Mouse (Mus musculus) testis, postnatal 14 days (tissue): ENCODE data around the gene Fhit.
A peak's percentile ranks its signal among the peaks of the same experiment; 100 is the strongest.
"Not testable (repeated sequence)": the region's sequence is repeated elsewhere in the genome, so short reads cannot be mapped to it uniquely, and the experiment has no call there.

Experiments used
- DNase-seq: peaks from one replicate; pipeline ENCODE4 v3.0.0; 2021; ENCODE audit warnings: low spot score

The Fhit gene

DNA sequence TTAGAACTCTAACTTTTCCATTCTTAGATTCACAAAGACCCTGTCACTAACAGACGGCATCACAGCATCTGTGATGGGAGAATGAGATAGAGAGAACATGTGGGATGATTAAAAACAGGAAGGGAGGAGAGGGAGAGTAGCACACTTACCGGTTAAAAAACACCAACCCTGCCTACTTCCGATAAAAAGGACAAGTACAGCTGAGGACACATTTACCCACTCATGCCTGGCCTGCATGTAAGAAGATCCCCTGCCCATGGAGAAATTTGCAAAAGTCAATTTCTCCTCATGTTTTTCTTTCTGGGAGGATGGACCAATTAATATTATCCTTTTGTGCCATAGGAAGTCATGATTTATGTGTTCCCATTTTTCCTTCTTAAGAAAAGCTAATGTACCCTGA lies 1198.0 kb downstream of the Fhit start:
- no peak for DNase-seq

- peak; percentile 5 for DNase-seq
Observed at GRCm38 (mm10) chr14:9960396-9960795, 1201.4 kb downstream of the Fhit start.

DNA sequence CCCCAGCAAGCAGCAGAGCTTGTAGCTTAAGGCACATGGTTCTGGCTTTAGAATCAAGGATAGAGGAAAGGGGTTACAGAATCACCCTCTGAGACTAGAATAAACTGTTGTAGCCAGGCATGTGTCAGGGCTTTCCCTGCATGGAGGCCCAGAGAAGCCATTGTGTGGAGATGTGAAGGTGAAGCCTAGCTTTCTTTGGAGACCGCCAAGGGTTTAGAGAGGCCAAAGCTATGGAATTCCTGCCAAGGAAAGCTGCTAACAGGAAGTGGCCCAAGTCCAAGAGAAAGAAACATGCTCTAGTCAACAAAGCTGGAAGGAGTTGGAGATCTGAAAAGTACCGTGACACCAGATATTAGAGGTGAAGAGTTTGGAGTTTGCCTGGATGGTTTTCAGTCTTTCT lies 1262.3 kb downstream of the Fhit start:
- no peak for DNase-seq

GRCm38 (mm10) chr14:9896556-9896955 lies 1265.3 kb downstream of the Fhit start:
- DNase-seq = no peak

DNA sequence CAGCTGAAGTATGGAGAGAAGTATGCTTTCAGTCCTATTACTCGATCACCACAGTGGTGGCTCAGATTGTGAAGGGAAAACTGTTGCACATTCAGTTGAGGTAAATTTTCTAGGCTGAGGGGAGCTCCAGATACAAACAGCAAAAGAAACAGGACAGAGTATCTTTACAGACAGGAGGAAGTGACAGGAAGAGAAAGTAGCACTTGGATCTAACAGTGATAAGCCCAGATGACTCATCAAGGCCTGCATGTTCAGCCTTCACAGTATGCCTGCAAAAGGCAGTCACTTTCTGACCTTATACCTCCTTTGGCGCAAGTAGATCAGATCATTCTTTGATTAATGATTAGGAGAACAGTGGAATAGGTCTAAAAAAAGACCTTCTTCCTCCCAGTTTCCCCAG lies 1309.8 kb downstream of the Fhit start:
- DNase-seq = no peak

DNA sequence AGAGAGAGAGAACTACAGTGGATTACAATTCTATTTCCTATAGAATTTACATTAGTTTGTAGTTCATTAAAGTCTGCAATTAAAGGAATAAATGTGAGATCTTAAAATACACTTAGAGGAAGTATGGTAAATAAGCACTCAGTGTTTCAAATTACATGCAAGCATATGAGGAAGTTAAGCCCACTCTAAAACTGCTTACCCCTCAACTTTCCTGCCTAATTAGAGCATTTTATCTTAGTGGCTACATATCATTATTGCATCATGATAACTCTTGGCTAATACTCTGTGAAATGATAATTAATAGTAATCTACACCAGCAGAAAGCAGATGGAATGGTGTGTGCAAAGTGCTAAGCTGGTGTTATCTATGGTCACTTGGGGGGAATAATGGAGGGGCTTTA lies 1329.5 kb downstream of the Fhit start:
- no peak for DNase-seq

DNA sequence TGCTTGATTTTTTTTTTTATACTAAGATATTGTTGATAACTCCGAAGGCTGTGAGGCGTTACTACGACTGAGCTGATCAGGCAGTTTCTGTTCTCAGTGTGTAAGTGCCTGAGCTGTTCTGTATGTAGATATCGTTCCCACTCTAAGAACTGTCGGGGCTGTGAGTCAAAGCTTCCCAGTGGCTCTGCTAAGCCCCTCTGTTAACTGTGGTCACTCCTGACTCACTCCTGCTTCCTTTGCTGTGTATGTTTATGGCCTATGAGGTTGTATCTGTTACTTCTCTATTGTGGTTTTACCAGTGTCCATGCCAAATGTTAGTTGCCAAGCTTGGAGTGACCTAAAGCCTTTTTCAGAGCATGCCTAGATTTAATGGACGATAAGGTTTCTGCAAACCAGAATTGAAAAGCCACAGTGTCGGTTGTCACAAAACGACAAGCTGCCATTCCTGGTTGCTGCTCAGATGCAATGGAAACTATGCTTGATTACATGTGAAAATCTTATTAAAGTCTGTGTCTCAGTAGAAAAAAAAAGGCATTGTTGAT lies 1333.1 kb downstream of the Fhit start:
- DNase-seq = not testable (repeated sequence)

DNA sequence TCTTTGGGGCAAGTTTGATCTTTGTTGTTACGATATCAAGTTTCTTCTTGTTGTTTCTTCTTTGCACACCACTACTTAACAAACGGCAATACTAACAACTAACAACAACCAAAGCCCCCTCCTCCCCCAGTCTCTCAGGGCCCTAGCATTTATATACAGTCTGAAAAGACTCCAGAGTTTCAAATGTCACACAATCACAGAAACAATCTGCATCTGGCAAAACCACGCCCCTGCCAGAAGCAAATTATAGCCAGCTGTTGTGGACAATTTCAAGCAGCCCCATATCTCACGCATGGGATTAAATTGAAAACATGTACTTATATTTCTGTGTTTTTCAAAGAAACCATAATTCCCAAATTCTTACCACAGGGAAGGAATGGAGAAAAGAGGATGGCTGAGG lies 1345.9 kb downstream of the Fhit start:
- DNase-seq = no peak

- no peak for DNase-seq
Observed at GRCm38 (mm10) chr14:9811847-9812321, 1350.0 kb downstream of the Fhit start.

DNA sequence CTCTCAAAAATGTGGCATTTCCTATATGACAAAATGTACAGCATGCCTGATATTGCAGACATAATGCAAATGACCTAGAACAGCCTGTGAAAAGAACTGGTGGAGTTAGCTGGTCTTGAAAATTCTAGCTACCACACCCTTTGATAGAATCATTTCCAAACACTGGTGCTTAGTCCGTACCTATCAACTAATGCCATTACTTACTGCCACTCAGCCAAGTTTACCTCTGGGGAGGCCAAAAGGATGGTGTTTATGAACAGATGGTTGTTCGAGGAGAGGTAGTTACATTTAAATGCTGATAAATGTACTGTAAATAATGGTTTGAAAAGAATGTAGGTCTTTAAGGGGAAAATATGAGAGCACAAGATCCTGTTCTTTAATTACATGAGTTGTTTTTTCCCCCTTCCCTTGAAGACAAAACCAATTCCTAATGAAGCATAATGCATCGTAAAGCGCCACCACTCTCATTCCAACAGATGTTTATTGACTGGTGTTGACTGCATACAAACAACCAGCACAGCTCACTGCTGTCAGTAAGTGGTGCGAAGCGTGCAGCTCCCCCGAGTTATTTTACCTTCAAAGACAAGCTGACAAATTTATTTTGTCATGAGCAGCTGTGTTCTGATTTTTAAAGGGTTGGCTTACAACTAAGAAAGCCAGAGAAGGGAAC lies 1350.5 kb downstream of the Fhit start:
- DNase-seq = no peak

DNA sequence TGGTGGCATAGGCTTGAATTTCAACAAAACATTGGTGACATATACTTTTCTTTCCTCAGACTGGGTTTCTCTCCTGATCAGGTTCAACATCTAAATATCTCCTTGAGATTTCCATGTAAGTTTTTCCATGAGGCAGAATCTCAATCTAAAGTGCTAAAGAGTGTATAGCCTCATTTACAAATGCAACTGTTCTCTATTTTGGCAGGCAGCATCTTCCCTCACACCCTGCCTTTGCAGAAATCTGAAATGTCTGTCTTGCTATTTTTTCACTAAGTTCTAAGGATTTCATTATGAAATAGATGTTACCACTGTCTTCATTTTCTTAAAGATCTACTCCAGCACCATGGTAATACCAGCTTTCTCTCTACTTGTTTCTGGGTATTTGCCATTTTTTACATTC lies 1368.4 kb downstream of the Fhit start:
- no peak for DNase-seq

- DNase-seq = no peak
Observed at GRCm38 (mm10) chr14:9788402-9788950, 1373.4 kb downstream of the Fhit start.

DNA sequence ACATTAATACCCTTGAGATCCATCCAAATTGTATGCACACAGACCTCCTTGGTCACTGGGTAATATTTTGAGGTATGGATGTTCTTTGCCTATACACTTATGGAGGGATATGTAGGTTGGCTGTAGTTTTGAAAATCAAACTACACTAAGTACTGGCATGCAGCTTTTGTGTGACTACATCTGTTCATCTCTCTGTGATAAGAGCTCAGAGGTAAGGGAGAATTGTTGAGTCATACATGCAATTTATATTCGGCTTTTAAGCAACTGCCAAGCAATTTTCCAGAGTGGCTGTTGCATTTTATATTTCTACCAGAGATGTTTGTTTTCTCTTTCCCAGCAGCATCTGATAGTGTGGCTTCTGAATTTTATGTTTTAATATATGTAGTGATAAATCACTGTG lies 1374.4 kb downstream of the Fhit start:
- DNase-seq = no peak

- DNase-seq = no peak
Observed at GRCm38 (mm10) chr14:9785861-9786260, 1376.0 kb downstream of the Fhit start.

- DNase-seq = no peak
Observed at GRCm38 (mm10) chr14:9751341-9751740, 1410.5 kb downstream of the Fhit start.

DNA sequence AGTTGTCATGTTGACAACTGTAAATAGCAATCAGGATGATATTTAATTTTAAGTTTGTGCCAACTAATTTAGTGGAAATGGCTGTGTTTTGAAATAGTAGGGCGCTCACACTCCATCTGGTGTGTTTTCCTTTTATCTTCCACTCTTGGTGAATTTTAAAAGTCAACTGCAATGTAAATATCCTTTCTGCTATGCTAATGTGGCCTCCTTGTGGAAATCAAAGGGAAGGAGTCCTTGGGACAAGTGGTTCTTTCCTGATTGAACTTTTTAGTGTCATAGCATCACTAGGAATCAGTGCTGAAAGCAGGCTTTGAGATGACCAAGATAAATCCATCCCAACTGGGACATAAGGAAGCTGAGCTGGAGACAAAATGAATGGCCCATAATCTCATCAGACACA lies 1413.1 kb downstream of the Fhit start:
- no peak for DNase-seq

DNA sequence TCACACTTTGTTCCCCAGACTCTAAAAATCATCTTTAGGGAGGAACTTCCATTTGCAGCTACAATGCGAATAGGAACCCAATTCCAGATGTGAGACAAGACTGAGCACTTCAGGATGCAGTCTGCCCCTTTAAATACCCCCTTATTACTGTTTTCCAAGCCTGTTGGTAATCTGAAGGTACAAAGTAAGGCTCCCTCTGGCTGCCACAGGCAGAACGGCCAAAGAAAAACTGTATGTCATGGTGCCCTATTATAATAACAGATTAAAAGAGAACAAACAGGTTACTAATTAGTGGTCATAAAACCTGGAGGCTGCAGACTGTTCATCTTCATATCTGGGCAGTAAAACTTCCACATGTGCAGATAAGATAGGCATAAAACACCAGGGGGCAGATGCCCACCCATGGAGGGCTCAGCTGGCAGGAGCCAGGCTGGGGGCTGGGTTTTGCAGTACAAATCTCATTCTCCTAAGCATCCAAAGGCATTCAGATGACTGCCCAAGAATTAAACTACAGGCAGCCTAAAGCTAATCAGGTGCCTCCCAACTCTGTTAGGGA lies 1439.8 kb downstream of the Fhit start:
- no peak for DNase-seq

GRCm38 (mm10) chr14:9698621-9699020 lies 1463.2 kb downstream of the Fhit start:
- no peak for DNase-seq

GRCm38 (mm10) chr14:9697101-9697500 lies 1464.7 kb downstream of the Fhit start:
- no peak for DNase-seq

DNA sequence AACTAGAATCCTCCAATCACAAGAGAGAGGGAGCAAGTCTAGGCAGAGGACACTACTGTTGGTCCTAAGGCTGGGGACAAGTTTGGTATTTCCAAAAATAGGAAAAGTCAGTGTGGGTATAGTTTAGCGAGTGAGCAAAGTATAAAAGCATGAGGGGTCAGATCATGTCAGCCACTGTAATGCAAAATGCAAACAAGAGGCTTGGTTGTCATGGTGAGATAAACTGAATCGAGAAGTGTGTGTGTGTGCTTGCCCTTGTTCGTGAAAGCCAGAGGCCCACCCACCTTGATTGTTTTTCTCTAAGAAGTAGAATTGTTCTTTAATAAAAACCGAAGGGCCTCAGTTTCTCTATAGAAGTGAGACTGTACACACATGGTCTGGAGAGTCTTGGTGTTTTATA lies 1465.8 kb downstream of the Fhit start:
- no peak for DNase-seq

GRCm38 (mm10) chr14:9695217-9695690 lies 1466.6 kb downstream of the Fhit start:
- peak; percentile 7 for DNase-seq

- no peak for DNase-seq
Observed at GRCm38 (mm10) chr14:9688664-9689257, 1473.1 kb downstream of the Fhit start.

GRCm38 (mm10) chr14:9684362-9684761 lies 1477.5 kb downstream of the Fhit start:
- no peak for DNase-seq
